Mouse (Mus musculus) liver, adult 2 months (tissue): ENCODE measurements around the gene 4930564D02Rik.

Experiments
- CTCF ChIP-seq: fragments of 200-500 bp; IDR thresholded peaks from 2 replicates; pipeline ENCODE4 v1.5.1; 2011; ENCODE audit warnings: low read depth, low read length, control low read depth
- POLR2A ChIP-seq: fragments of 200-500 bp; IDR thresholded peaks from 2 replicates; pipeline ENCODE4 v1.6.1; 2011; ENCODE audit warnings: low read length, control low read depth; ENCODE audit not compliant: insufficient read depth; ENCODE audit errors: extremely low read depth

- TF ChIP-seq POLR2A (no peak), CTCF (no peak)
Measured at GRCm38 (mm10) chr3:105046870-105047269, 19.8 kb upstream of the 4930564D02Rik start.
